Mouse (Mus musculus) lung, embryonic 15.5 days (tissue): ENCODE measurements around the gene Irf2bpl. TPM values are rescaled to one million over a fixed set of nuclear protein-coding genes. Genes with fewer than 3 reads are reported as not detected.

Experiments
- ATAC-seq: fragments of 200-750 bp; cut with Nextera tagmentation; 2 replicates; pipeline ENCODE4 v1.8.0; 2017; ENCODE audit warnings: moderate number of reproducible peaks, borderline replicate concordance; ENCODE audit not compliant: low FRiP score, low TSS enrichment; ENCODE audit errors: extremely low read depth
- H3K27ac ChIP-seq: fragments of 300-500 bp; sonication (generic); 2 replicates; pipeline ENCODE4 v1.5.1; 2015; ENCODE audit warnings: moderate library complexity, mild to moderate bottlenecking, inconsistent platforms
- H3K27me3 ChIP-seq: fragments of 300-500 bp; sonication (generic); 2 replicates; pipeline ENCODE4 v1.6.1; 2015; ENCODE audit warnings: inconsistent platforms
- H3K36me3 ChIP-seq: fragments of 300-500 bp; sonication (generic); 2 replicates; pipeline ENCODE4 v1.6.1; 2015; ENCODE audit warnings: inconsistent platforms
- H3K4me1 ChIP-seq: fragments of 300-500 bp; sonication (generic); 2 replicates; pipeline ENCODE4 v1.6.1; 2015; ENCODE audit warnings: inconsistent platforms
- H3K4me2 ChIP-seq: fragments of 300-500 bp; sonication (generic); 2 replicates; pipeline ENCODE4 v1.6.1; 2015; ENCODE audit warnings: inconsistent platforms, mild to moderate bottlenecking, moderate library complexity
- H3K4me3 ChIP-seq: fragments of 300-500 bp; sonication (generic); 2 replicates; pipeline ENCODE4 v1.5.1; 2015; ENCODE audit warnings: mild to moderate bottlenecking, inconsistent platforms
- H3K9ac ChIP-seq: fragments of 300-500 bp; sonication (generic); 2 replicates; pipeline ENCODE4 v1.6.1; 2015; ENCODE audit warnings: inconsistent platforms
- H3K9me3 ChIP-seq: fragments of 300-500 bp; sonication (generic); 2 replicates; pipeline ENCODE4 v1.6.1; 2016; ENCODE audit warnings: inconsistent platforms
- WGBS: fragments of 180-500 bp; shearing (Covaris S2); methylation state at CpG from one replicate; pipeline ENCODE4 v1.1.7; 2015; 5-methylcytosine and 5-hydroxymethylcytosine counted together
- polyA plus RNA-seq: library from polyadenylated mRNA; unstranded; fragments of >200 nt; fragmentation: Nextera tagmentation; extraction: Ambion mirVana; gene quantifications from 2 replicates; pipeline ENCODE4 v1.2.1, GENCODE M21; 2015

Irf2bpl gene
- polyA plus RNA-seq, 1 experiment from 2014 or later = 49.4 TPM

GRCm38 (mm10) chr12:86896441-86896890 lies 11.9 kb upstream of the Irf2bpl start:
- no peak for ATAC-seq
- peak overlapping the region; percentile 21; the same call in 1 of the 2 replicates for H3K4me2 ChIP-seq
- no peak overlapping the region for H3K4me3 ChIP-seq
- H3K27me3 ChIP-seq = no peaks in the 10 kb centered on the region
- H3K4me1 ChIP-seq = peaks cover 92% of the 10 kb centered on the region
- WGBS = 11% methylated on average over 7 of the region's 7 CpGs
- no peak overlapping the region for H3K9ac ChIP-seq
- H3K36me3 ChIP-seq = no peaks in the 10 kb centered on the region
- peak overlapping the region; percentile 98 for H3K27ac ChIP-seq
- H3K9me3 ChIP-seq = no peaks in the 10 kb centered on the region

GRCm38 (mm10) chr12:86895703-86896409 lies 11.3 kb upstream of the Irf2bpl start:
- Histone ChIP-seq H3K9me3 (no peaks in the 10 kb centered on the region), H3K4me2 (peak overlapping the region; percentile 64), H3K27ac (peak overlapping the region; percentile 98), H3K27me3 (no peaks in the 10 kb centered on the region), H3K9ac (no peak overlapping the region), H3K4me1 (peaks cover 95% of the 10 kb centered on the region), H3K36me3 (no peaks in the 10 kb centered on the region), H3K4me3 (no peak overlapping the region)
- no peak for ATAC-seq
- 28% methylated on average over 4 of the region's 4 CpGs for WGBS

- Histone ChIP-seq H3K27ac (peak overlapping the region; percentile 98), H3K36me3 (no peaks in the 10 kb centered on the region), H3K4me3 (peak overlapping the region; percentile 30), H3K4me2 (peak overlapping the region; percentile 64), H3K9ac (peak overlapping the region; percentile 18; the same call in 1 of the 2 replicates), H3K9me3 (no peaks in the 10 kb centered on the region), H3K4me1 (peaks cover 95% of the 10 kb centered on the region), H3K27me3 (no peaks in the 10 kb centered on the region)
- ATAC-seq = peak; percentile 1
- 1% methylated on average over 12 of the region's 12 CpGs for WGBS
These were observed 10.3 kb upstream of the Irf2bpl start for GRCm38 (mm10) chr12:86894841-86895428.

- ATAC-seq = peak; percentile 86
- peak overlapping the region; percentile 74 for H3K4me2 ChIP-seq
- peaks cover 95% of the 10 kb centered on the region for H3K4me1 ChIP-seq
- peak overlapping the region; percentile 39 for H3K9ac ChIP-seq
- H3K27me3 ChIP-seq = no peaks in the 10 kb centered on the region
- under 1% methylated on average over 23 of the region's 26 CpGs for WGBS
- H3K36me3 ChIP-seq = no peaks in the 10 kb centered on the region
- peak overlapping the region; percentile 99 for H3K27ac ChIP-seq
- H3K9me3 ChIP-seq = no peaks in the 10 kb centered on the region
- peak overlapping the region; percentile 30 for H3K4me3 ChIP-seq
These were observed 9.7 kb upstream of the Irf2bpl start for GRCm38 (mm10) chr12:86894184-86894839.

- peaks cover 93% of the 10 kb centered on the region for H3K4me1 ChIP-seq
- H3K36me3 ChIP-seq = no peaks in the 10 kb centered on the region
- WGBS = 2% methylated on average over 20 of the region's 20 CpGs
- peak overlapping the region; percentile 74 for H3K4me2 ChIP-seq
- peak overlapping the region; percentile 39 for H3K9ac ChIP-seq
- H3K9me3 ChIP-seq = no peaks in the 10 kb centered on the region
- H3K27ac ChIP-seq = peak overlapping the region; percentile 99
- H3K4me3 ChIP-seq = peak overlapping the region; percentile 29
- peak; percentile 23 for ATAC-seq
- H3K27me3 ChIP-seq = no peaks in the 10 kb centered on the region
These were observed 9.0 kb upstream of the Irf2bpl start for GRCm38 (mm10) chr12:86893326-86894183.

- no peaks in the 10 kb centered on the region for H3K27me3 ChIP-seq
- 8% methylated on average over 18 of the region's 18 CpGs for WGBS
- H3K9ac ChIP-seq = peak overlapping the region; percentile 39; the same call in 1 of the 2 replicates
- peak overlapping the region; percentile 74 for H3K4me2 ChIP-seq
- no peaks in the 10 kb centered on the region for H3K9me3 ChIP-seq
- peak overlapping the region; percentile 38; the same call in 1 of the 2 replicates for H3K4me3 ChIP-seq
- ATAC-seq = no peak
- no peaks in the 10 kb centered on the region for H3K36me3 ChIP-seq
- peaks cover 92% of the 10 kb centered on the region for H3K4me1 ChIP-seq
- H3K27ac ChIP-seq = peak overlapping the region; percentile 99
These were observed 8.2 kb upstream of the Irf2bpl start for GRCm38 (mm10) chr12:86892711-86893311.

- no peaks in the 10 kb centered on the region for H3K36me3 ChIP-seq
- H3K4me3 ChIP-seq = peak overlapping the region; percentile 38
- peaks cover 92% of the 10 kb centered on the region for H3K4me1 ChIP-seq
- H3K27ac ChIP-seq = peak overlapping the region; percentile 99
- 5% methylated on average over 35 of the region's 37 CpGs for WGBS
- ATAC-seq = no peak
- H3K9me3 ChIP-seq = no peaks in the 10 kb centered on the region
- H3K4me2 ChIP-seq = peak overlapping the region; percentile 74
- no peaks in the 10 kb centered on the region for H3K27me3 ChIP-seq
- peak overlapping the region; percentile 37 for H3K9ac ChIP-seq
These were observed 7.4 kb upstream of the Irf2bpl start for GRCm38 (mm10) chr12:86891786-86892702.

GRCm38 (mm10) chr12:86891454-86891785 lies 6.8 kb upstream of the Irf2bpl start:
- H3K27me3 ChIP-seq = no peaks in the 10 kb centered on the region
- WGBS = 18% methylated on average over 11 of the region's 11 CpGs
- no peaks in the 10 kb centered on the region for H3K36me3 ChIP-seq
- peak overlapping the region; percentile 99 for H3K27ac ChIP-seq
- peak overlapping the region; percentile 74 for H3K4me2 ChIP-seq
- H3K9me3 ChIP-seq = no peaks in the 10 kb centered on the region
- H3K4me3 ChIP-seq = peak overlapping the region; percentile 38
- no peak for ATAC-seq
- peak overlapping the region; percentile 37; the same call in 1 of the 2 replicates for H3K9ac ChIP-seq
- peaks cover 92% of the 10 kb centered on the region for H3K4me1 ChIP-seq

GRCm38 (mm10) chr12:86890796-86891301 lies 6.3 kb upstream of the Irf2bpl start:
- no peak overlapping the region for H3K9ac ChIP-seq
- H3K27me3 ChIP-seq = no peaks in the 10 kb centered on the region
- no peaks in the 10 kb centered on the region for H3K36me3 ChIP-seq
- no peak overlapping the region for H3K4me3 ChIP-seq
- no peaks in the 10 kb centered on the region for H3K9me3 ChIP-seq
- no peak for ATAC-seq
- H3K27ac ChIP-seq = peak overlapping the region; percentile 99
- peak overlapping the region; percentile 56; the same call in 1 of the 2 replicates for H3K4me2 ChIP-seq
- 28% methylated on average over 8 of the region's 8 CpGs for WGBS
- H3K4me1 ChIP-seq = peaks cover 92% of the 10 kb centered on the region

- Histone ChIP-seq H3K4me3 (no peak overlapping the region), H3K4me2 (peak overlapping the region; percentile 56; the same call in 1 of the 2 replicates), H3K27ac (peak overlapping the region; percentile 99), H3K9me3 (no peaks in the 10 kb centered on the region), H3K36me3 (no peaks in the 10 kb centered on the region), H3K9ac (peak overlapping the region; percentile 10; the same call in 1 of the 2 replicates), H3K27me3 (no peaks in the 10 kb centered on the region), H3K4me1 (peaks cover 92% of the 10 kb centered on the region)
- WGBS = 47% methylated on average over 12 of the region's 12 CpGs
- no peak for ATAC-seq
These were observed 5.6 kb upstream of the Irf2bpl start for GRCm38 (mm10) chr12:86890091-86890720.
